Comparison of ENCODE assay signal across 11 mouse cellular contexts in genomic region chr11:113789101-113789500, GRCm38 (mm10). TPM values are rescaled to one million over a fixed set of nuclear protein-coding genes. Genes with fewer than 3 reads are reported as not detected.
A peak's percentile ranks its signal among the peaks of the same experiment; 100 is the strongest.
DNase-seq lines count a peak whose midpoint lies in the region; ATAC-seq and TF ChIP-seq lines count a peak whose summit lies in the region.
"Had no signal": no experiment of that assay in that cellular context is flagged by ENCODE, and none has a peak within 500 bp of the region (broad histone marks: within the 10 kb centered on the region; RNA-seq: fewer than 3 reads in every experiment).

No protein-coding gene starts in this region.

- H3K4me3 ChIP-seq in hindbrain, embryonic 10.5 days, result no peak overlapping the region
- H3K4me3 ChIP-seq in hindbrain, embryonic 13.5 days, result no peak overlapping the region
- no peak overlapping the region for H3K4me3 ChIP-seq in neural tube, embryonic 13.5 days
- no peak overlapping the region for H3K4me3 ChIP-seq in intestine, postnatal 0 days (ENCODE audit: low read depth, low read length)
- H3K4me3 ChIP-seq: erythroblast, embryonic 14.5 days had no signal

- H3K9ac ChIP-seq in hindbrain, embryonic 13.5 days, result no peak overlapping the region
- H3K9ac ChIP-seq in neural tube, embryonic 13.5 days, result no peak overlapping the region
- H3K9ac ChIP-seq in intestine, postnatal 0 days (ENCODE audit: low read depth, low read length), result no peak overlapping the region

- H3K9me3 ChIP-seq in hindbrain, embryonic 10.5 days, result no peaks in the 10 kb centered on the region
- H3K9me3 ChIP-seq in hindbrain, embryonic 13.5 days, result no peaks in the 10 kb centered on the region
- no peaks in the 10 kb centered on the region for H3K9me3 ChIP-seq in neural tube, embryonic 13.5 days
- H3K9me3 ChIP-seq in intestine, postnatal 0 days (ENCODE audit: control insufficient read depth), result no peaks in the 10 kb centered on the region

- H3K4me1 ChIP-seq in hindbrain, embryonic 10.5 days (replicated peaks), result peaks cover 85% of the 10 kb centered on the region
- peaks cover 64% of the 10 kb centered on the region for H3K4me1 ChIP-seq in hindbrain, embryonic 13.5 days (replicated peaks)
- H3K4me1 ChIP-seq in neural tube, embryonic 13.5 days (replicated peaks), result peaks cover 70% of the 10 kb centered on the region
- no peaks in the 10 kb centered on the region for H3K4me1 ChIP-seq in intestine, postnatal 0 days (replicated peaks; ENCODE audit: control insufficient read depth, insufficient read depth, low read length)

- H3K27ac ChIP-seq in hindbrain, embryonic 10.5 days, result peak overlapping the region; percentile 97
- no peak overlapping the region for H3K27ac ChIP-seq in hindbrain, embryonic 13.5 days
- peak overlapping the region; percentile 23; the same call in 1 of the 2 replicates for H3K27ac ChIP-seq in neural tube, embryonic 13.5 days (replicated peaks)
- H3K27ac ChIP-seq in intestine, postnatal 0 days (ENCODE audit: low read depth, low read length), result peak overlapping the region; percentile 28; the same call in 1 of the 2 replicates

- no peaks in the 10 kb centered on the region for H3K27me3 ChIP-seq in hindbrain, embryonic 10.5 days (ENCODE audit: insufficient read depth, poor library complexity, severe bottlenecking)
- H3K27me3 ChIP-seq in hindbrain, embryonic 13.5 days, result no peaks in the 10 kb centered on the region
- H3K27me3 ChIP-seq in neural tube, embryonic 13.5 days, result no peaks in the 10 kb centered on the region
- no peaks in the 10 kb centered on the region for H3K27me3 ChIP-seq in intestine, postnatal 0 days (replicated peaks; ENCODE audit: control insufficient read depth, insufficient read depth, low read length)

- DNase-seq in hindbrain, embryonic 10.5 days (ENCODE audit: low spot score), result no peak
- no peak for DNase-seq in neural tube, embryonic 10.5 days (ENCODE audit: extremely low spot score, low spot score)
- DNase-seq in urinary bladder, adult 2 months (ENCODE audit: low spot score), result no peak
- DNase-seq in right cerebral cortex, postnatal 25 days, result no peak
- DNase-seq in layer of hippocampus, adult 9-10 months (ENCODE audit: low spot score), result no peak
- DNase-seq: cerebellum, postnatal 10 days had no signal

- WGBS in hindbrain, embryonic 10.5 days, result 27% methylated on average over 1 of the region's 1 CpGs
- WGBS in hindbrain, embryonic 13.5 days, result 17% methylated on average over 1 of the region's 1 CpGs
- 28% methylated on average over 1 of the region's 1 CpGs for WGBS in neural tube, embryonic 13.5 days
- WGBS in intestine, postnatal 0 days, result 45% methylated on average over 1 of the region's 1 CpGs

- H3K4me2 ChIP-seq in hindbrain, embryonic 13.5 days, result no peak overlapping the region
- H3K4me2 ChIP-seq in neural tube, embryonic 13.5 days, result no peak overlapping the region
- H3K4me2 ChIP-seq in intestine, postnatal 0 days (replicated peaks; ENCODE audit: low read depth), result no peak overlapping the region

- TF ChIP-seq CTCF in intestine, postnatal 0 days (IDR thresholded peaks at IDR 0.05; ENCODE audit: low read depth), result no peak

- H3K36me3 ChIP-seq in hindbrain, embryonic 10.5 days, result peaks cover 16% of the 10 kb centered on the region
- peaks cover 11% of the 10 kb centered on the region for H3K36me3 ChIP-seq in hindbrain, embryonic 13.5 days
- peaks cover 8% of the 10 kb centered on the region for H3K36me3 ChIP-seq in neural tube, embryonic 13.5 days
- H3K36me3 ChIP-seq in intestine, postnatal 0 days (ENCODE audit: control insufficient read depth, insufficient read depth), result no peaks in the 10 kb centered on the region

- no peak for ATAC-seq in hindbrain, embryonic 13.5 days (ENCODE audit: low FRiP score)
- no peak for ATAC-seq in neural tube, embryonic 13.5 days (ENCODE audit: low read depth)
- no peak for ATAC-seq in intestine, postnatal 0 days
- ATAC-seq: midbrain, embryonic 16.5 days had no signal

RNA-seq across cellular contexts. Expression of gene Cdc42ep4, which starts 37.4 kb away (rescaled TPM):
- 114 and 120 TPM in 2 replicates for polyA plus RNA-seq in hindbrain, embryonic 10.5 days (2016; fragmentation: Nextera tagmentation; extraction: Ambion mirVana)
- polyA plus RNA-seq in hindbrain, embryonic 13.5 days (2015; fragmentation: Nextera tagmentation; extraction: Ambion mirVana), result 73.0 and 73.7 TPM in 2 replicates
- polyA plus RNA-seq in neural tube, embryonic 13.5 days (2015; fragmentation: Nextera tagmentation; extraction: Ambion mirVana), result 54.6 and 58.9 TPM in 2 replicates
- polyA plus RNA-seq in intestine, postnatal 0 days (2015; fragmentation: Nextera tagmentation; extraction: Ambion mirVana), result 30.2 and 33.0 TPM in 2 replicates
- polyA plus RNA-seq in urinary bladder, adult 2 months (2012; rRNA removed), result 19.8 and 27.1 TPM in 2 replicates
